Mouse (Mus musculus) spleen, adult 2 months (tissue): Measurements from ENCODE around the gene Tubb4b.

Experiments
- CTCF ChIP-seq: fragments of 200-500 bp; IDR thresholded peaks from 2 replicates; pipeline ENCODE4 v1.5.1; 2011; ENCODE audit warnings: mild to moderate bottlenecking, inconsistent platforms; ENCODE audit not compliant: insufficient read depth, insufficient read length, insufficient replicate concordance; ENCODE audit errors: extremely low read depth
- POLR2A ChIP-seq: fragments of 200-500 bp; IDR thresholded peaks from 2 replicates; pipeline ENCODE4 v1.6.1; 2011; ENCODE audit warnings: low read depth, low read length, inconsistent platforms

DNA sequence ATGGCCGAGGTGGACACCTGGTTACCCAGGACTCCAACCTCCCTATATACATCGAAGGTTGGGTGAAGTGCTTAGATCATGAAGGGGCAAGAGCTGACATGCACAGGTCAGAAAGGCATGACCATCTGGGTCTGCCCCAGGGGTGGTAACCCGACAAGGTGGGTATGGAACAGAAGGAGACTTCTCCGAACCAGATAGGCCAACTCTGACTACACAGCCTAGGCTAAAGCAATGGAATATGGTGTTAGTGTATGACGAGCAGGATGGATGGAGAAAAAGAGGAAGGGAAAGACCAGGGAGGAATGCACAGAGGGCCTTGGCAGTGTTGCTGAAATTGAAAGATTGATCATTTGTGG, 37.9 kb downstream of the Tubb4b start:
- TF ChIP-seq CTCF (no peak), POLR2A (no peak)
